Mouse (Mus musculus): Measurements from ENCODE around the gene Slc16a1. TPM values are rescaled to one million over a fixed set of nuclear protein-coding genes. Genes with fewer than 3 reads are reported as not detected.
"Not testable (repeated sequence)": the region's sequence is repeated elsewhere in the genome, so short reads cannot be mapped to it uniquely, and the experiment has no call there.

Gene Slc16a1
- polyA plus RNA-seq, 1 experiment from 2014 or later, result 32.1 TPM

DNA sequence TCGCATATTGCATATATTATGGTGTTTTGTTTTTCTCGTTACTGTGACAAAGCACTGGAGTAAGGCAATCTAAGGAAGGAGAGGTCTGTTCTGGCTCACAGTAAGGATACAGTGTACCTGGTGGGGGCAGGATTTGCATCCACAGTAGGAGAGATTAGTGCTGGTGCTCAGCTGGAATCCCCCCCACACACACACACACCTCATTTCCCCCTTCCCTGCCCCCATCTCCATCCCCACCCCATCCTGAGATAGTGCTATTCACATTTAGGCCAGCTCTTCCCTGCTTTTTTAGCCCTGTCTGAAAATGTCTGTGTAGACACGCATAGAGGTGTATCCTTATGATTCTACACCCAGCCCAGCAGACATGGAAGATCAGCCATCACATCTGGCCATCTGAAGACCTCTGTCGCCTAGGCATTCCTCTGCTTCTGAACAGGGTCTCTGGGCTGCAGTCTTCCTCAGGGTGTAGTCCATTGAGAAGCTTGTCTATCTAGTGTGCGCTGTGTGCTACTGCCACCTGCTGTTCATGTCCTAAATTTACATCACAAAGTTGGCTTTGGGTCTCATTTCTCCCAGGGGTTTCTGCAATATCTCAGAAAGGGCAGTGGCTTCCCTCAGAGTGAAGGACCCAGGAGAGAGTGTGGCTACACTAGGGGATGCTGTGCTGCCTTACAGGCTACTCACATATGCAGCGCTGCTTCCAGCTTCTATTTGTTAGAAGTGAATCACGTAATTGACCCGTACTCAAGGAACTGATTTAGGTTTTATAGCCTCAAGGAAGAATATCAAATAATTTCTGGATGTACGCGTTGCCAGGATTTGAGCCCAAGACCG lies 44.4 kb downstream of the Slc16a1 start:
- no peak for TF ChIP-seq EP300 (optimal IDR thresholded peaks at IDR 0.05)
- peak; percentile 95 for TF ChIP-seq CTCF (IDR thresholded peaks at IDR 0.05; ENCODE audit: low read depth)
- Histone ChIP-seq H3K36me3 (ENCODE audit: control insufficient read depth, insufficient read depth, low read length) (no peaks in the 10 kb centered on the region), H3K9ac (ENCODE audit: low read length) (no peak overlapping the region), H3K27ac (replicated peaks) (no peak overlapping the region), H3K4me2 (replicated peaks; ENCODE audit: low read depth) (no peak overlapping the region), H3K27me3 (ENCODE audit: control insufficient read depth, insufficient read depth, low read length) (no peaks in the 10 kb centered on the region), H3K4me3 (ENCODE audit: low read depth, low read length) (no peak overlapping the region), H3K9me3 (ENCODE audit: control insufficient read depth, low read length) (no peaks in the 10 kb centered on the region), H3K4me1 (replicated peaks; ENCODE audit: control insufficient read depth, insufficient read depth) (no peaks in the 10 kb centered on the region)
- ATAC-seq (ENCODE audit: low FRiP score, low TSS enrichment) (peak; percentile 48; the same call in 1 of the 2 replicates), DNase-seq (ENCODE audit: low spot score) (peak; percentile 63)
- WGBS, result 59% methylated on average over 11 of the region's 11 CpGs

DNA sequence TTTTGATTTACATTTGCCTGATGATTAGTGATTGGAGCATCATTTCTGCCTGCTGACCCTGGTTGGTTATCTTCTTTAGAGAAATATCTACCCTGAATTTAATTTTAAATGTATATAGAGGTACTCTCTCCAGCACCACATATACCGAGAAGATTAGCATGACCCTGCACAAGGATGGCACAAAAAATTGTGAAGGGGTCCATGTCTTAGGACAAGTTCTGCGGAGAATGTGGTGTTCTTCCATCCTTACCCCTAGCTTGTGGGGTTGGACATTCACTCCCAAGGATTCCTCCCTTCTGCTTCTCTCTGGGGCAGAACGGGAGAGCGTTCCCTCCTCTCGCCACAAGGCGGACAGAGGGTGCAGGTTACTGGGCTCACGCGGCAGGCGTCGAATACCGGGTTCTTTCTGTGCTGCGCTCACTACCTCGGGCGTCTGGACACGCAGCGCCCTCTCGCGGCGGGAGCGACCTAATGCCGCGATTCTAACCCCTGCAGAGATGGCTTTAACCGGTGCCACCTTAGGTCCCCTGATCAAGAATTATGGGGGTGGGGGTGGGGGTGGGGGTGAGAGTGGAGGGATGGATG lies 62.4 kb downstream of the Slc16a1 start:
- Histone ChIP-seq H3K36me3 (ENCODE audit: control insufficient read depth, insufficient read depth, low read length) (no peaks in the 10 kb centered on the region), H3K4me3 (ENCODE audit: low read depth, low read length) (no peak overlapping the region), H3K4me1 (replicated peaks; ENCODE audit: control insufficient read depth, insufficient read depth) (no peaks in the 10 kb centered on the region), H3K9ac (ENCODE audit: low read length) (no peak overlapping the region), H3K9me3 (ENCODE audit: control insufficient read depth, low read length) (no peaks in the 10 kb centered on the region), H3K27ac (replicated peaks) (no peak overlapping the region), H3K4me2 (replicated peaks; ENCODE audit: low read depth) (no peak overlapping the region), H3K27me3 (ENCODE audit: control insufficient read depth, insufficient read depth, low read length) (no peaks in the 10 kb centered on the region)
- peak; percentile 94 for ATAC-seq (ENCODE audit: low FRiP score, low TSS enrichment)
- peak; percentile 91 for DNase-seq (ENCODE audit: low spot score)
- TF ChIP-seq EP300 (optimal IDR thresholded peaks at IDR 0.05) (no peak), CTCF (IDR thresholded peaks at IDR 0.05; ENCODE audit: low read depth) (peak; percentile 89)
- WGBS, result 6% methylated on average over 23 of the region's 23 CpGs

DNA sequence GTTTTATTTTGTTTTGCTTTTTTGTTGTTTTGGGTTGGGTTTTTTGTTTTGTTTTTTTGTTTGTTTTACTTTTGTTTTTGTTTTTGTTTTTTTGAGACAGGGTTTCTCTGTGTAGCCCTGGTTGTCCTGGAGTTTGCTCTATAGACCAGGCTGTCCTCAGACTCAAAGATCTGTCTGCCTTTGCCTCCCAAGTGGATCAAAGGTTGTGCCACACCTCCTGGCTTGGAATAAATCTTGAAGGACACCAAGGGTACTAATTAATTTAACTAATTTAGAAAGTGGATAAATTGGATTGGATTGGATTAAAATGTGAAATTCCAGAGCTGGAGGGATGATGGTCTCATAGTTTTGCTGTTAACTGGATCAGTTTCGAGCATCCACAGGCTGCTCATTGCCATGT lies 63.3 kb downstream of the Slc16a1 start:
- Histone ChIP-seq H3K9me3 (ENCODE audit: control insufficient read depth, low read length) (no peaks in the 10 kb centered on the region), H3K27ac (replicated peaks) (no peak overlapping the region), H3K4me1 (replicated peaks; ENCODE audit: control insufficient read depth, insufficient read depth) (no peaks in the 10 kb centered on the region), H3K4me3 (ENCODE audit: low read depth, low read length) (no peak overlapping the region), H3K9ac (ENCODE audit: low read length) (no peak overlapping the region), H3K4me2 (replicated peaks; ENCODE audit: low read depth) (no peak overlapping the region), H3K27me3 (ENCODE audit: control insufficient read depth, insufficient read depth, low read length) (no peaks in the 10 kb centered on the region), H3K36me3 (ENCODE audit: control insufficient read depth, insufficient read depth, low read length) (no peaks in the 10 kb centered on the region)
- no peak for DNase-seq (ENCODE audit: low spot score)
- ATAC-seq (ENCODE audit: low FRiP score, low TSS enrichment), result no peak
- 72% methylated on average over 1 of the region's 1 CpGs for WGBS
- TF ChIP-seq EP300 (optimal IDR thresholded peaks at IDR 0.05), result no peak
- no peak for TF ChIP-seq CTCF (IDR thresholded peaks at IDR 0.05; ENCODE audit: low read depth)

DNA sequence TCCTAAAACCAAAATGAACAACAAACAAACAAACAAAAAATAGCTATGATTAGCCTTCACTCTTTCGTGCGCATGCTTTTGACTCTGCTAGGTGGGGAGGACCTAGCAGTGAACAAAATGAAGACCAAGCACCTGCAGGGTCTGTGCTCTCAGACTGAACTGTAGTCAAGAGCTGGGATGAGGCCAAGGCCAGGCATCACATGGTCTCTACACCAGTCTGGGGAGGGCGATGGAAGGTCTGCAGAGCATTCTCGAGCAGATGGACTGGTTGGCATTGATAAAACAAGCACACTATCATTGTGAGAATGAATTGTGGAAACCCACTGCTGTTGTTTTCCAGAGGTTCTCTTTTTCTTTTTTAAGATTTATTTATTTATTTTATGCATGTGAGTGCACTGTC lies 65.5 kb downstream of the Slc16a1 start:
- Histone ChIP-seq H3K27me3 (ENCODE audit: control insufficient read depth, insufficient read depth, low read length) (no peaks in the 10 kb centered on the region), H3K36me3 (ENCODE audit: control insufficient read depth, insufficient read depth, low read length) (no peaks in the 10 kb centered on the region), H3K4me2 (replicated peaks; ENCODE audit: low read depth) (no peak overlapping the region), H3K4me3 (ENCODE audit: low read depth, low read length) (no peak overlapping the region), H3K9me3 (ENCODE audit: control insufficient read depth, low read length) (no peaks in the 10 kb centered on the region), H3K4me1 (replicated peaks; ENCODE audit: control insufficient read depth, insufficient read depth) (no peaks in the 10 kb centered on the region), H3K9ac (ENCODE audit: low read length) (no peak overlapping the region), H3K27ac (replicated peaks) (no peak overlapping the region)
- 96% methylated on average over 4 of the region's 4 CpGs for WGBS
- no peak for DNase-seq (ENCODE audit: low spot score)
- no peak for TF ChIP-seq EP300 (optimal IDR thresholded peaks at IDR 0.05)
- TF ChIP-seq CTCF (IDR thresholded peaks at IDR 0.05; ENCODE audit: low read depth), result no peak
- ATAC-seq (ENCODE audit: low FRiP score, low TSS enrichment), result no peak

- Histone ChIP-seq H3K36me3 (ENCODE audit: control insufficient read depth, insufficient read depth, low read length) (no peaks in the 10 kb centered on the region), H3K27me3 (ENCODE audit: control insufficient read depth, insufficient read depth, low read length) (no peaks in the 10 kb centered on the region), H3K4me1 (replicated peaks; ENCODE audit: control insufficient read depth, insufficient read depth) (no peaks in the 10 kb centered on the region), H3K9me3 (ENCODE audit: control insufficient read depth, low read length) (no peaks in the 10 kb centered on the region), H3K27ac (replicated peaks) (no peak overlapping the region), H3K9ac (ENCODE audit: low read length) (no peak overlapping the region), H3K4me2 (replicated peaks; ENCODE audit: low read depth) (no peak overlapping the region), H3K4me3 (ENCODE audit: low read depth, low read length) (no peak overlapping the region)
- 46% methylated on average over 2 of the region's 2 CpGs for WGBS
- DNase-seq (ENCODE audit: low spot score) (no peak), ATAC-seq (ENCODE audit: low FRiP score, low TSS enrichment) (no peak)
- TF ChIP-seq EP300 (optimal IDR thresholded peaks at IDR 0.05), result no peak
- TF ChIP-seq CTCF (IDR thresholded peaks at IDR 0.05; ENCODE audit: low read depth), result no peak
Observed at GRCm38 (mm10) chr3:104706446-104706845, 68.0 kb downstream of the Slc16a1 start.

DNA sequence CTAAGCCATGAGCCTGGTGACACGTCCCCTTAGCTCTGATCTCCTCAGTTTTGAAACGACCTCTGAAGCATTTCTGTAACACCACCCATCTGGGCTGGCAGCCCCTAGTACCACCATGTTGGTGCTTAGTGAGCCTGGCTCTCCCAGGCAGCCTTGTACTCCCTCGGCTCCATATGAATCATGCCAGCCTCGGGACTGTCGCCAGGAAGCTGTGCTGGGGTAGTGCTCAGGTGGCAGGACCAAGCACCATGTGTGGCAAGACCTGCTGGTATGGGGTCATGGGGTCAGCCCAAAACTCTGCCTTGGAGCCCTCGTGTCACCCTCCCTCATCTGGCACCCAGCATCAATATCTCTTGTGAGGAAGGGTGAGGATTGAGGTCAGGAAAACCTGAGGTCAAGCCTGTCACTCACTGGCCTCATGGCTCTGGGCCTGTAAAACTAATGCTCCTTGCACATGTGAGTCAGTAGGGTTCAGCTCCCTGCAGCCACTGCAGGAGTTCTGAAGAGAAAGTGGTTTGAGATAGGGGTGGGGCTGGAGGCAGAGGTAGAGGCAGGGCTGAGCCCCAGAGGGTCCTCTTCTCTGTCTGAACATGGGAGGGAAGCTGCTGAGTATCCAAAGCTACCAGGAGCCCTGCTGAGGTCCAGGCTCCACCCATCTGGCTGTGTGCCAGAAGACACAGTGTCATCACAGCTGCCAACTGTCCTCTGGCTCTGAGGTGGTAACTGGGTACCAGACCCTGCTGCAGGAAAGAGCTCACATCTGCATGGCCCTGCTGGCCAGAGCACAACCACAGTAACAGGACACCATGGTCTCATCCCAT lies 68.7 kb downstream of the Slc16a1 start:
- H3K36me3 ChIP-seq (ENCODE audit: control insufficient read depth, insufficient read depth, low read length); H3K9me3 ChIP-seq (ENCODE audit: control insufficient read depth, low read length); DNase-seq (ENCODE audit: low spot score); H3K4me3 ChIP-seq (ENCODE audit: low read depth, low read length); H3K27ac ChIP-seq (replicated peaks); H3K4me1 ChIP-seq (replicated peaks; ENCODE audit: control insufficient read depth, insufficient read depth); H3K27me3 ChIP-seq (ENCODE audit: control insufficient read depth, insufficient read depth, low read length); H3K4me2 ChIP-seq (replicated peaks; ENCODE audit: low read depth); H3K9ac ChIP-seq (ENCODE audit: low read length): not testable (repeated sequence)
- 58% methylated on average over 6 of the region's 6 CpGs for whole genome bisulfite sequencing
- ATAC-seq (ENCODE audit: low FRiP score, low TSS enrichment), result peak; percentile 66

- 44% methylated on average over 1 of the region's 1 CpGs for WGBS
- H3K9ac ChIP-seq (ENCODE audit: low read length), result not testable (repeated sequence)
- peak; percentile 67 for ATAC-seq (ENCODE audit: low FRiP score, low TSS enrichment)
Observed at GRCm38 (mm10) chr3:104707772-104708144, 69.3 kb downstream of the Slc16a1 start.

More at GRCm38 (mm10) chr3:104707772-104708144, 69.3 kb downstream of the Slc16a1 start:
- not testable (repeated sequence) for H3K27me3 ChIP-seq (ENCODE audit: control insufficient read depth, insufficient read depth, low read length); H3K4me1 ChIP-seq (replicated peaks; ENCODE audit: control insufficient read depth, insufficient read depth); H3K36me3 ChIP-seq (ENCODE audit: control insufficient read depth, insufficient read depth, low read length); H3K4me3 ChIP-seq (ENCODE audit: low read depth, low read length); H3K4me2 ChIP-seq (replicated peaks; ENCODE audit: low read depth); H3K9me3 ChIP-seq (ENCODE audit: control insufficient read depth, low read length); DNase-seq (ENCODE audit: low spot score); H3K27ac ChIP-seq (replicated peaks)
